Mouse (Mus musculus) right cerebral cortex, postnatal 14 days (tissue): ENCODE results near the gene Tceal1.
"Not testable (repeated sequence)": the region's sequence is repeated elsewhere in the genome, so short reads cannot be mapped to it uniquely, and the experiment has no call there.

Experiments
- DNase-seq: peaks from one replicate; pipeline ENCODE4 v3.0.0; 2022

The Tceal1 gene

DNA sequence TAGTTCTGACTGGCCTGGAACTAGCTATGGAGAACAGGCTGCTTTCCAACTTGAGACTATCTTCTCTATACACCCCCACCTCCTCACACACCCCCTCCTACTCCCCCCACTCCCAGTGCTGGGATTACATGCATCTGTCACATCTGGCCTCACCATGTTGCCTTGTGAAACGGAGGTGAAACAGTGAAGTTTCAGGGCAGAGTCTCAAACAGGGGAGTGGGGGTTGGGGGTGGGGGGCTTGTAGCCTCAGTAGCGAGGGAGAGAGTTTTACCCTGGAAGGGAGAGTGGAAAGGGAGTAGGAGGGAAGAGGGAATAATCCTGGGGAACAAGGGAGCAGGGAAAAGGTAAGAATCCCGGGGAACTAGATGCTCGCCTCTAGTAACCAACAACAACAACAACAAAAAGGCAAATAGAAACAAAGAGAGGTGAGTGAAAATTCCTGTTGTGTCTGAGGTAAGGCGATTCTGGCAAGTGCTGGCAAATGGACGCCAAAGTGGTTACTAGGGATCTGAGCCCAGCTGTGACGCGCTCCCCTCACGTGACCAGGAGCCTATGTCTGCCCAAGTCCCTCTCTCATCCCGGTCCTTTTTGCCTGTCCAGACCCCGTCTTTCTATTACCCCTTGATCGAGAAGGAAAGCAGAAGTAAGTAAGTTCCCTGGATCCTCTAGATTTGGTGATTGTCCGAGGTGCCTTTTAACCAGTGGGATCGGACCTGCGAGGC is at the start of gene Tceal1:
TSS of gene Tceal1 (plus strand) at position 537 of the 722 bp plus-strand sequence.
- DNase-seq: peak; percentile 61

DNA sequence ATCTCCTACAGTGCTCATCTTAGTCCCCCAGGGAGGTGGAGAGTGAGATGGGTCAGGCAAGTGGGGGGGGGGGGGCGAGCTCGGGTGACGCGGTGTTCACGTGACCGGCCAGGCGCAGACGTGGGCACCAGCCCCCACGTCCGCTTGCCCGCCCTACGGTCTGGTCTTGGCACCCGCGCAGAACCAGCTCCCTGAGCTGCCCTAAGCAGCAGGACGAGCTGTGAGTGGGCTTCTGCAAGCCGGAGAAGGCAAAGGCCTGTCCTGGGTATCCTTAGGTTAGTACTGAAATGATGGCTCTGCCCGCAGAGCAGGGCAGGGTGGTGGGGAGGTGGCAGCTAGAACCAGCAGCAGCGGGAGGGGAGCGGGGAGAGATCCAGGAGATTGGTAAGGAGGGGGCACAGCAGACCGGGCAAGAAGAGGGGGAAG is 41.5 kb upstream of the Tceal1 start:
- peak; percentile 43 for DNase-seq

DNA sequence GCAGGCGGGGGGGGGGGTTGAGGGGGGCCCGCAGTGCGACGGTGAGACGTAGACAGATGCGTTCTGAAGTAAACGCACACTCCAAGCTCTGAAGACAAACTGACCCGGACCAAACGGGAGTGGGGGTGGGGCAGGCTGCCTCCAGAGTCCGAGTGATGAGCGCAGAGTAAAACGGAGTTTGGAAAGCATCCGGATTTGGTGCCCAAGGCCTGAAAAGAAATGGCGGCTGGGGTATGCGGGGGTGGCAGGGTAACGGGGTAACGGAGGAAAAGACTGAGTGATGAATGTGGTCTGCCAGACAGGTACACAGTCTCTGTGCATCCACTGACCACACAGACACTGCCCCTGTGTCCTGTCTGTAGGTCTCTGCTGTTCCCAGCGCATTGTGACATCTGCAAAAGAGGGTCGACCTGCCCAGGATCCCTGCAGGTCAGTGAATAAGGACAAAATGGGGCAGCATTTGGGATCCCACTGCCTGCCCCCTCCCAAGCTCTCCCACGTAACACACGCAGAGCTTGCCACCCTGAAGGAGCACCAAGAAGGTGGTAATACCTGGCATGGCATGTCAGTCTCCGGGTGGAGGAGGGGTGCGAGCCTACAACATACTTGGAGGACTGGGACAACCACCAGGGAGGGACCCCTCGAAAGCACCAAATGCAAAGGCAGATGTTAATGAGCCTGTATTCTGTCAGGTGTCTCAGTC is 40.9 kb upstream of the Tceal1 start:
- DNase-seq: peak; percentile 20

DNA sequence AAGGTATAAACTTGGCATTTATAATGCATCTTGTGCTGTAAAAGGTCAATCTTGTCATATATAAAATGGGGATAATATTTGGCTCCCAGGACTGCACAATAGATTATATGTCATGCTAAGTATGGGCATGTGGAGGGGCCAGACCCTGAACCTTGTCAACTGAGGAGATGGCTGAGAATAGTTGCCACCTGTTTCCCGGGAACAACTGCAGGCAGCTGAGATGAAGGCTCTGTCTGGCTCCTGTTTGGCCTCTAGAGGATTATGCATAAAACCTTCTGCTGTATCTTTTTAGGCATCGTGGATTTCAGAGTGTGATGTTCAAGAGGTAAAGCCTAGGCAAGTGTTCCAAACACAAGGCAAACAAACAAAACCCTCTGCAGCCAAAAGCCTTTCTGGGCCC is 39.0 kb upstream of the Tceal1 start:
- DNase-seq: no peak

DNA sequence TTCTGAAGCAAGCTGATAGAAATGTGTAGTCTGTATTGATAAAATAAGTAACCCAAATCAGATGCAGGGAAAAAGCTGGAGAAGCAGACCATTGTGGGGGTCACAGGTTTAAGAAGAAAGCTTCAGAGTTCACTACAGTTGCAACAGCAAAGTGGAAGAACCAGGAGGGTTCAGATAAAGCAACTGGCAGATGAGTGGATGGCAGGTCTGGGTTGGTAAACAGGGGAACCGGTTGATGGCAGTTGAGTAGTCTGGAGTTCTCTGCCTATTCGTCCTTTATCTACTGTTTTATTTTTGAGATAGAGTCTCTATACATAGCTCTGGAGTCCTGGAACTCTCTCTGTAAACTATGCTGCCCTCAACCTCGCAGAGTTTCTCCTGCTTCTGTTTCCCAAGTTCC is 26.8 kb upstream of the Tceal1 start:
- no peak for DNase-seq

DNA sequence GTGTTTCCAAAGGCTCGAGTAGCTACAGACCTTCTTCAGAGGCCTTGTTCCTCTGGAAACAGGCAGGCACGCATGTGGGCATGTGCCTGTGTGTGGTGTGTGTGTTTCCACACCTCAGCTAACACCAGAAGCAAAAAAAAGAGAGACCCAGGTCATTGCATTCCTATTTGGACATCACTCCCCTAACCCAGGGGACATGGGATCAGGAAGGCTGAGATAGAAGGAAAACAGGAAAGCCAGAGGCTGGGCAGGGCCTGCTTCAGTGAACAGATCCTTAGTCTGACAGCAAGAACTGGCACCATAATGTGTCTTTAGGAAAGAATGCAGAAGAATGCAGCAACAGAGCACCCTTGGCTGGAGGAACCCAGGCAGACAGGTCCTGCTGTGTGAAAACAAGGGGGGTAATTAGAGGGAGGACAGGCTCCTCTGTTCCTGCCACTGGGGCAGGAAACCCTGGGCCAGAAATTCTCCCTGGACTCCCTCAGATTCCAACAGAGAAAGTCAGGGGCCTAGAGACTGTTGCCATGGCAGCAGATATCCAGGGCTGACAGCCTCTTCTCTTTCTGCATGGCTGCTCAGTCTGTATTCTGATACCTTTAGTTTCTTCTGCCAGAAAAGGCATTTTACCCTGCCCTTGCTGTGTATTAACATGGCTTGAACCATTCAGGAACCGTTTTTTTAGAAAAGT is 16.0 kb upstream of the Tceal1 start:
- not testable (repeated sequence) for DNase-seq

DNA sequence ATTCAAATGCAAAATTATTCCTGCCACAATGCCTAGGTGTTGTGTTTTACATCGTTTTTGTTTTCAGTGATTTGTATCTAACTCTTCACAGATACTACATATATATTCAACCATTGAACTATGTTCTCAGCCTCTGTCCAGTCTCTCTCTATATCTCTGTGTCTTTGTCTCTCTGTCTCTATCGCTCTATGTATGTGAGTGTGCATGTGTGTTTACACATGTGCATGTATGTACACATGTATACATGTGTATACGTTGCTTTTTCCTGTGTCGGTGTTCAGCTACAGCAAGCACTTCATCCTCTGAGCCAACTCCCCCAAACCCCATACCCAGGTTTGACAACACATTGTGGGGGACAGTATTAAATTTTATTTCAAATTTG is 15.5 kb upstream of the Tceal1 start:
- DNase-seq: no peak

DNA sequence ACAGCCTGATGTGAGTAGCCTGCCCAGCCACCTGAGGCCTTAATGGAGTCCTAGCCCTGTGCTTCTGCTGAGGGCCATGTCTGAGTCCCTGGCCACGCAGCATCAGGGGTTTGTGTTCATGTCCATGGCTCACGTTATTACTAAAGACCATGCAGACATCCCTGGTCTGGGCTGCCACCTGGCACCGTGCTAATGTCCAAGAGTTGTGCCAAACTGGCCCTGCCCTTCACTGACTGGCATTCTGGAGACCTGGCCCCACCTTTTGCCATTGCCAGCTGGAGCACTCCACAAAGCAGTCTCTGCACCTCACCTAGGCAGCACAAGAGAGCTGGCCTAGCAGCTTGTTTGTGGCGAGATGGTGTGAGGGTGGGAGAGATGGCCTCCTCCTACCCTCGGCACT is 14.6 kb upstream of the Tceal1 start:
- DNase-seq: no peak

DNA sequence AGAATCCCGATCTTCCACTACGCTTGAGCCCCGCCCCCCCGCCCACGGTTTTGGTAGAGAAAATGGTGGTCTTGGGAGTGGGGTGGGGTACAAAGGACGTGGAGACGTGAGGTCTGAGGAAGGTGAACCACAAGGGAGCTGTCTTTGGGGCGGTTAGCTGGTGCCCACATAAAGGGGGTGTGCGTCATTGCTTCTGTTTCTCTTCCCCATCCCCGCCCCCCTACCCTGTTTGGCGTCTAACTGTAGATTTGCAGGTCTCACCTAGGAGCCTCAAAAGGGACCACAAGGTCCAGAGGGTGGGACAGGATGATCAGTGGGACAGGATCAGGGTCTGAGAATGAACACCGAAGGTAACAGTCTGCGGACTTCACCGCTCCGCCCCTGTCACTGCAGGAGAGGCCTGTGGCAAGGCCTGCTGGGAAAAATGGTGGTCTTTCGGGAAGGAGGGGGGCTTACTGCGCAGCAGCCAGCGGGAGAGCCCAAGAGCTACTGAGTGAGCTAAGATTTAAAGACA is 443 bp downstream of the Tceal1 start:
- peak; percentile 31 for DNase-seq

DNA sequence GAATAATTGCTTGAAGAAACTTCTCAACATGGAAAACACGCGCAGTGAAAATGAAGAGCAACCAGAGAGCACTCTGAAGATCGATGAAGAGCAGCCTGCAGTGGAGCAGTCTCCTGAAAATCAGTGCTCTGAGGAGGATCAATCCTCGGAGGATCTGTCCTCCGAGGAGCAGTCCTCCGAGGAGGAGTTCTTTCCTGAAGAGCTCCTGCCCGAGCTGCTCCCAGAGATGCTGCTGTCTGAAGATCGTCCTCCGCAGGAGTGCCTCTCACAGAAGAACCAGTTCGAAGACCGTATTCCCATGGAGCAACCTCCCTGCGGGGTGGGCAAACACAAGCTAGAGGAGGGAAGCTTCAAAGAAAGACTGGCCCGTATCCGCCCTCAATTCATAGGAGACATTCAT is 1.0 kb downstream of the Tceal1 start:
- no peak for DNase-seq

DNA sequence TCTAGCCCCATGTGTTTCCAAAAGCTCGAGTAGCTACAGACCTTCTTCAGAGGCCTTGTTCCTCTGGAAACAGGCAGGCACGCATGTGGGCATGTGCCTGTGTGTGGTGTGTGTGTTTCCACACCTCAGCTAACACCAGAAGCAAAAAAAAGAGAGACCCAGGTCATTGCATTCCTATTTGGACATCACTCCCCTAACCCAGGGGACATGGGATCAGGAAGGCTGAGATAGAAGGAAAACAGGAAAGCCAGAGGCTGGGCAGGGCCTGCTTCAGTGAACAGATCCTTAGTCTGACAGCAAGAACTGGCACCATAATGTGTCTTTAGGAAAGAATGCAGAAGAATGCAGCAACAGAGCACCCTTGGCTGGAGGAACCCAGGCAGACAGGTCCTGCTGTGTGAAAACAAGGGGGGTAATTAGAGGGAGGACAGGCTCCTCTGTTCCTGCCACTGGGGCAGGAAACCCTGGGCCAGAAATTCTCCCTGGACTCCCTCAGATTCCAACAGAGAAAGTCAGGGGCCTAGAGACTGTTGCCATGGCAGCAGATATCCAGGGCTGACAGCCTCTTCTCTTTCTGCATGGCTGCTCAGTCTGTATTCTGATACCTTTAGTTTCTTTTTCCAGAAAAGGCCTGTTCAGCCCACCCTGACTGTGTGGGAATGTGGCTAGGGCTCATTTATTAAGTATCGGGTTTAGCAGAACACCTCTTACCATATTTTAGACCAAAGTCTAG is 7.1 kb downstream of the Tceal1 start:
- DNase-seq: not testable (repeated sequence)

DNA sequence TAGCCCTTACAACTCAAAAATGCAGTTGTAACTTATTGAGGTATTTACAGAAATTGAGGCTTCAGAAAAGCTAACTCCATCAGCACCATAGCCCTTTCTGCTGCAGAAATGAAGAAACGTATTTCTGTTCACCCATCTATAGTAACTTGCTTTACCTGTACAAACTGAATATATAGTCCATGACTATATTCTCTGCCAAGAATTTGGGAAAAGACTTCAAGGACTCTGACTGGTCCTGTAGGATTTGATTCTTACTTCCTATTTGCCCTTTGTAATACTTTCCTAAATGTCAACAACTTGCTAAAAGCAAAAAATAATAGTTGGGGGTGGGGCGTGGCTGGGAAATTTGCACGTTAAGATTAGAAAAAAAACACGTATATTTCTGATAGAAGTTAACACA is 24.2 kb downstream of the Tceal1 start:
- no peak for DNase-seq

DNA sequence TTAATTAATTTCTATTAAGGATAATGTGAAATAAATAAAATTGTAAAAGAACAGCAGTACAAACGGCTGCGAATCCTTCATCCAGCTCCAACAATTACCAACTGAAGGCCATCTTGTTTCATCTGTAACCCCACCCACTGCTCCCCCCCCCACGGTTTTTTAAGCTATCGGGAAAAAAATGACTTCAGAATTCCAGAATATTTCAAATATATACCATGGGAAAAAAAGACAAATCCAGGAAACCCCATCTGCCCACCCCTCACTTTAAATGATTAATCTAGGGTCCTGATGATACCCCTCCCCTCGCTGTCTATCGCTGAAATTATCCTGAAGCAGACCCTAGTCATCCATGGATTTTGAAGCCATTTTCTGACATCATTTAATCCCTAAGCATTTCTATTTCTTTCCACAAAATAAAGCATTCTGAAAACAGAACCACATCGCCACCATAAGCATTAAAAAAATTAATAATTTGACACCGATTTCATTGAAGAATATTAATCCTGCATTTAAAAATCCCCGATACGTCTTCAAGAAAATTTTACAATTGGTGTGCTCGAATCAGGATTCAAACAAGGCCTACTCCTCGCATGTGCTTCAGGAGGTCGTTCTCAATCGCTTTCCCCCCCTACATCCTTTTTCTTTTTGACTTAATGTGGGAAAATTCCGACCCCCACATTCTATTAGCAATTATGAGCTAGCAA is 32.5 kb downstream of the Tceal1 start:
- DNase-seq: no peak

DNA sequence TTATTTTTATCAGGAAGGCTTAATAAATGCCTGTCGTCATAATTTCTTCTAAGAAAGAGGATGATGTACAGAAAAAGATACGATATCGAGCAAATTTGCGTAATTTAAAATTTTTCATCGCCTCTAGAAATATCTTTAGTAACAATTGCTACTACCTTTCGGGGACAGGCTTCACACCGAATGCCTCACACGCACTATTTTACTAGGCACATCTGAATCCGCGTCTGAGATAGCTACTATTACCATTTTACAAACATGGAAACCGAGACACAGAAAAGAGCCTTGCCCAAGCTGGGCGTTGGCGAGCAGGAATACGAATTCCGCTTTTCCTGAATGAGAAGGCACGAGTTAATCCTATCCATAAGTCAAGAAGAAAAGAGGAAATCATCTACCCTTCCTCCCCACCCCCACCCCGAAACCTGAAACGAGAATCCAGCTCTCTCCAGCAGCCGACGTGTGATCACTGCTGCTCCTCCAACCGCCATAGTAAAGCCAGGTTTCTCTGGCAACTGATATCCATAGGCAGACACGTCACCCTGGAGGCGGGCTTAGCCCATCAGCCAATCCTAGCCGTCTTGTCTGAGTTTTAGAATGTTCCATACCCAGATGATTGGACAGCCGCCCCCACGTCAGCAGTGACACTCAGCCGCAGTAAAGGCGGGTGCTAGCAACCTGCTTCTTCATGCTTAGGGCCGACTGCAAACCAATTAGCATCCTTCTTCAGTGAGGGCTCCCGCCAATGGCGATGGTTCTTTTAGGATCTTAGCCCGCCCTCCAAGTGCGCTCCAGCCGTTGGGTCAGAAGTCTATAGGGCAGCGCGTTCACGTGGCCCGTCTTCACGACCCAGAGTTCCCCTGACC is 33.2 kb downstream of the Tceal1 start:
- peak; percentile 83 for DNase-seq

DNA sequence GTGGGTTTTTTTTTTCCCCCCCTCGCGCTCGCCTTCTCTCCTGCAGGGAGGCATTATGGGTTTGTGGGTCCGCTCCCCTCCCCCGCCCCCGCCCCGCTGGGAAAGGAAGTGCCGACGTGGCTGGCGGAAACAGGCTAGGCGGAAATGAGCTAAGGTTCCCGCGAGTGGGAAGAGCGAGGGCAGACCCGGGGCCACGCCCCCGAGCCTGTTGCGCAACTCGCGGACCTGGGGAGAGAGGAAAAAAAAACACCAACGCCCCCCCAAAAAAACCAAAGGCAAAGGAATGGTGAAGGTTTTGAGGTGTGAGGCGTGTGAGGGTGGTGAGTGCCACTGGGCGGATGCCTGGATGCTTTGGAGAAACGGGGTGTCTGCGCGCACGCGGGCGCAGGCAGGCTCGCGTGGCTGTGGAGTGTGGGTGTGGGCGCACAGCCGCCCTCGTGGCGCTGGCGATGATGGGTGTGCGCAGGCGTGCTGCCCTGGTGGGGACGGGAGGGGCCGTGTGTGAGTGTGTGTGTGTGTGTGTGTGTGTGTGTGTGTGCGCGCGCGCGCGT is 33.9 kb downstream of the Tceal1 start:
- DNase-seq: peak; percentile 75

DNA sequence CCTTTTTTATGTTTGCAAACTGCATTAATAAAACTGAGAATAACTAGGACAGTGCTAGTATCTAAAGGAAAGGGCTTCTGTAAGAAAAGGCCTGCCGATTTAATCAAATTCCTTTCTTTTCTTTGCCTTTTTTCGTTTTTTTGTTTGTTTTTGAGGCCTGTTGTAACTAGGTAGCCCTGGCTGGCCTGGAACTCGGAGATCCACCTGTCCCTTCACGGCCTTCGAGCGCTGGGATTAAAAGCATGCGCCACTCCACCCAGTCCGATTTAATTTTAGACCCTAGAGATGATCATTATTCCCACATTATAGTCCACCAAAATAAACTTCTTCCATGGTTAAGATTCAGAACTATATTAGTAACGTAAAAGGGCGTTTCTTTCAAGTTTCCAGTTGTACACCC is 34.5 kb downstream of the Tceal1 start:
- no peak for DNase-seq

DNA sequence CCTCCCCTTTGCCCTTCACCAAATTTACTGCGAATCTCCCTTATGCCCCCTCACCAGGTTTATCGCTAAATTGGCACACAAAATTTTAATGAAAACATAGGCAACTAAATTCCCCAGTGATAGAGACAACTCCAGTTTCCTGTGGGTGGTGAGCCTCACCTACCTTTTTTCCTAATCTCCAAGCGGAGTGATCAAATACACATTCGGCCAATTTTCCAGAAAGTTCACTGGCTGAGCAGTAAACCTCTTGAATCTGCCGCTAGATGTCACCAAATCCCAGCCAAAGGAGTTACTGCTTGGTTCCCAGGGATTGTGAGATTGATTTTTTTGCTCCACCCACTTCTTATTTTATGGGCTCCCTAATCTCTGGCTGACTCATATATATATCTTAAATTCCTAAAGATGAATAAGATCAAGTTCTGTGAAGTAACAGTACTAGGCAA is 34.9 kb downstream of the Tceal1 start:
- DNase-seq: peak; percentile 33

DNA sequence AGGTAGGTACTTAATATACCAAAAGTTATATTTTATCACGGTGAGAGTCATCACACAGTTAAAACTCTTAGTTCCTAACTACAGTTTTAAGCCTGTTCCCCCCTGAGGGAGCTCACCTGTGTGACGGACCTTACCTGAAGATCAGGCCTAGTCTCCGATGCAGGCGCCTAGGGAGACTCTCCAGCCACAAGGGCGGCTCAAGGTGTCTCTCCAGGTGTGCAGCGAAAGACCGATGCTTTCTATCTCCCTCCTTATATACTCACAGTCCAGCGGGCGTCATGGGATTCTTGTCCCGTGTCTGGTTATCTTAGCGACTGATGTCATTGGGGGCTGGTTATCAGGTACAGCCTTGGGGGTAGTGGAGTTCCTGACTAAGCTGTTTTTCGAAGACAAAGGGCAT is 35.7 kb downstream of the Tceal1 start, which contains the start of gene Morf4l2:
TSS of gene Morf4l2 (minus strand) at position 232 of the 400 bp plus-strand sequence.
- DNase-seq: no peak

DNA sequence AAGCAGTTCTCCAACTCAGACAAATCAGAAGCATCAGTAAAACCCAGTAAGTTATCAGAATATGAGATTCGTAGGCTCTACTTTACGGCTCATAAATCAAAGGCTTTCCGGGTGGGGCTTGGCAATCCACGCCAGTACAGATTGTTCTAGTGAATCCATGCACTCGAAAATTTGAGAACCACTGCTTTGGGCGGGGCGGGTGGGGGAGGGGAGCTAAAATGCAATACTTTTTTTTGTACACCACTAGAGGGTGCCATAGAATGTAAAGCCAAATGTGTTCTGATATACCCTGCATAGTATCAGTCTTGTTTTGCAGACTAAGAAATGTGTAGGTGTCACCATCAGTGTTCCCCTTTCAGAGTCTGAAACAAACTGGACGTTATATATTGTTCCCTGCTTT is 36.9 kb downstream of the Tceal1 start:
- no peak for DNase-seq

DNA sequence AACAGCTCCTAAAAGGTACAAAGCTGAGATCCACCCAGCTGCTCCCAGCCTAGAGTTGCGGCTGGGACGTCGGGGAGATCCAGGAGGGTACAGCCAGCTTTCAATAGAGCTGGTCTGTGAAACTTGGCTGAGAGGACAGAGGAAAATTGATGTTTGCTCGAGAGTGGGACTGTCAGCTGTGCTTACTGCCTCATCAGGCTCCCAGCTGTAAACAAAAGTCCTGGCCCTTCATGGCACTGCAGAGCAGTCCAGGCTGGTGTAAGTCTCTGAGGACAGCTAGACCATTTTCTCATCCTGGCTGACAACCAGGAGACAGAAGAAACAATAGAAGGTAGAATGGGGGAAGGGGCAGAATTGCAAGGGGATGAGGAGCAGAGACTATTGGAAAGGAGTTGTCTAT is 41.5 kb downstream of the Tceal1 start:
- DNase-seq: no peak

DNA sequence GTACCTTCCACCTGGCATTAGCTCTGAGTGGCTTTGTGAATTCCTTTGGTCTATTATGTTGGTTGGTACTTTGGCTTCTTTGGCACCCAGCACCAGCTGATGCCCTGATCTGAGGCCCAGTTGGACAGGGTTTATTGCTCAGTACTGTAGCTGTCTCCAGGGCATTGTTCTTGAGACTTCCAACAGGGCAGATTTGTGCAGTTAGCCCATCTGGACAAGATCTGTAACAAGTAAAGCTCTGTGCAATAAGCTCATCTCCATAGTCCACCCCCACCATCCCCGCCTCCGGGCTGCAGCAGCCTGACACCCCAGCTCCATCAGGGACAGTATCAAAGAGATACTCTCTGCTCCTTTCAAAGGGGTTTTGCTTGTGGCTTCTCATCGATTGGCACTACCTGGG is 47.7 kb downstream of the Tceal1 start:
- DNase-seq: no peak
